Mouse (Mus musculus) layer of hippocampus, postnatal 25 days (tissue): ENCODE data around the gene Olfr585. TPM values are rescaled to one million over a fixed set of nuclear protein-coding genes. Genes with fewer than 3 reads are reported as not detected.

Source experiments
- DNase-seq, 2 experiments: peaks; one replicate each; pipeline ENCODE4 v3.0.0; 2022; ENCODE audit warnings: mixed read lengths in 2 of 2, low spot score in 1 of 2; ENCODE audit errors: extremely low spot score in 1 of 2
- total RNA-seq, 2 experiments: library from RNA; stranded (reverse); gene quantifications; 2 replicates each; pipeline ENCODE4 v1.2.3; 2021

The Olfr585 gene
- not detected for total RNA-seq

GRCm38 (mm10) chr7:103097420-103097819 is at the start of gene Olfr585:
Gene Olfr585 (plus strand): TSS chr7:103097720.
- no peak for DNase-seq

- no peak for DNase-seq
Measured at GRCm38 (mm10) chr7:103051000-103051399, 46.5 kb upstream of the Olfr585 start, which contains the start of gene Olfr583. Gene Olfr583 (plus strand): TSS chr7:103051300.

GRCm38 (mm10) chr7:103081585-103081984 is 15.9 kb upstream of the Olfr585 start, which contains the start of gene Olfr584:
Gene Olfr584 (plus strand): TSS chr7:103081885.
- DNase-seq: no peak

GRCm38 (mm10) chr7:103119406-103119805 is 21.9 kb downstream of the Olfr585 start:
- no peak for DNase-seq

GRCm38 (mm10) chr7:103125538-103125937 is 28.0 kb downstream of the Olfr585 start, which contains the start of gene Olfr586:
Gene Olfr586 (minus strand): TSS chr7:103125638.
- DNase-seq: no peak

GRCm38 (mm10) chr7:103140579-103140978 is 43.1 kb downstream of the Olfr585 start, which contains the start of gene Olfr588-ps1:
Gene Olfr588-ps1 (plus strand): TSS chr7:103140879.
- DNase-seq: no peak

Other genes with a start within 250 kb of the Olfr585 start
- not detected for gene Olfr566, start 239.0 kb upstream of the Olfr585 start, total RNA-seq
- gene Olfr568, start 220.6 kb upstream of the Olfr585 start, total RNA-seq: not detected
- gene Olfr569, start 206.8 kb upstream of the Olfr585 start, total RNA-seq: not detected
- gene Olfr570, start 203.1 kb upstream of the Olfr585 start, total RNA-seq: not detected
- under 1 TPM in 1 of 2 experiments, not detected in 1; 0.05 TPM for gene Olfr571, start 180.2 kb upstream of the Olfr585 start, total RNA-seq
- gene Olfr572, start 173.3 kb upstream of the Olfr585 start, total RNA-seq: not detected
- not detected for gene Olfr573-ps1, start 155.1 kb upstream of the Olfr585 start, total RNA-seq
- not detected for gene Olfr574, start 149.3 kb upstream of the Olfr585 start, total RNA-seq
- gene Olfr575, start 138.9 kb upstream of the Olfr585 start, total RNA-seq: not detected
- gene Olfr576, start 135.1 kb upstream of the Olfr585 start, total RNA-seq: not detected
- not detected for gene Olfr577, start 121.8 kb upstream of the Olfr585 start, total RNA-seq
- not detected for gene Olfr578, start 108.4 kb upstream of the Olfr585 start, total RNA-seq
- not detected for gene Olfr582, start 59.7 kb upstream of the Olfr585 start, total RNA-seq
- gene Olfr583, start 46.4 kb upstream of the Olfr585 start, total RNA-seq: not detected
- gene Olfr584, start 15.8 kb upstream of the Olfr585 start, total RNA-seq: not detected
- not detected for gene Olfr586, start 27.9 kb downstream of the Olfr585 start, total RNA-seq
- not detected for gene Olfr588-ps1, start 43.2 kb downstream of the Olfr585 start, total RNA-seq
- not detected for gene Olfr589, start 58.6 kb downstream of the Olfr585 start, total RNA-seq
- gene Olfr591, start 80.6 kb downstream of the Olfr585 start, total RNA-seq: not detected
- gene Olfr592, start 87.1 kb downstream of the Olfr585 start, total RNA-seq: not detected
- not detected for gene Olfr593, start 114.1 kb downstream of the Olfr585 start, total RNA-seq
- gene Olfr594, start 119.3 kb downstream of the Olfr585 start, total RNA-seq: not detected
- gene Usp17ld, start 154.8 kb downstream of the Olfr585 start, total RNA-seq: not detected
- gene Olfr596, start 207.9 kb downstream of the Olfr585 start, total RNA-seq: not detected
- not detected for gene Olfr597, start 218.6 kb downstream of the Olfr585 start, total RNA-seq
- not detected for gene Olfr598, start 225.8 kb downstream of the Olfr585 start, total RNA-seq
- gene Olfr599, start 238.2 kb downstream of the Olfr585 start, total RNA-seq: not detected